Mouse (Mus musculus): Measurements from ENCODE around the gene Gab1.

Gene Gab1

GRCm38 (mm10) chr8:80872688-80873087, 7.6 kb downstream of the Gab1 start:
- DNase-seq = no peak

GRCm38 (mm10) chr8:80871400-80871799, 8.9 kb downstream of the Gab1 start:
- DNase-seq = no peak

- DNase-seq = no peak
These were observed 9.6 kb downstream of the Gab1 start for GRCm38 (mm10) chr8:80870535-80871204.

GRCm38 (mm10) chr8:80869881-80870328, 10.4 kb downstream of the Gab1 start:
- no peak for DNase-seq

GRCm38 (mm10) chr8:80868801-80869323, 11.5 kb downstream of the Gab1 start:
- DNase-seq = peak; percentile 66

GRCm38 (mm10) chr8:80868006-80868702, 12.2 kb downstream of the Gab1 start:
- DNase-seq = no peak

GRCm38 (mm10) chr8:80867598-80867997, 12.7 kb downstream of the Gab1 start:
- peak; percentile 88 for DNase-seq

- peak; percentile 75 for DNase-seq
These were observed 15.0 kb downstream of the Gab1 start for GRCm38 (mm10) chr8:80865181-80865784.

GRCm38 (mm10) chr8:80863393-80863792, 16.9 kb downstream of the Gab1 start:
- peak; percentile 63 for DNase-seq

- no peak for DNase-seq
These were observed 21.0 kb downstream of the Gab1 start for GRCm38 (mm10) chr8:80859180-80859775.

- DNase-seq = no peak
These were observed 22.4 kb downstream of the Gab1 start for GRCm38 (mm10) chr8:80857851-80858367.

GRCm38 (mm10) chr8:80857128-80857527, 23.2 kb downstream of the Gab1 start:
- no peak for DNase-seq

- DNase-seq = peak; percentile 74
These were observed 23.7 kb downstream of the Gab1 start for GRCm38 (mm10) chr8:80856606-80857005.

- peak; percentile 46 for DNase-seq
These were observed 26.7 kb downstream of the Gab1 start for GRCm38 (mm10) chr8:80853622-80854021.

- peak; percentile 74 for DNase-seq
These were observed 27.1 kb downstream of the Gab1 start for GRCm38 (mm10) chr8:80853208-80853607.

GRCm38 (mm10) chr8:80852412-80853165, 27.7 kb downstream of the Gab1 start:
- no peak for DNase-seq

- no peak for DNase-seq
These were observed 28.7 kb downstream of the Gab1 start for GRCm38 (mm10) chr8:80851648-80852047.

- DNase-seq = no peak
These were observed 30.3 kb downstream of the Gab1 start for GRCm38 (mm10) chr8:80850013-80850412.

GRCm38 (mm10) chr8:80848631-80849030, 31.7 kb downstream of the Gab1 start:
- no peak for DNase-seq

- peak; percentile 91 for DNase-seq
These were observed 32.4 kb downstream of the Gab1 start for GRCm38 (mm10) chr8:80847912-80848311.

GRCm38 (mm10) chr8:80845284-80845683, 35.0 kb downstream of the Gab1 start:
- DNase-seq = no peak

GRCm38 (mm10) chr8:80843744-80844434, 36.4 kb downstream of the Gab1 start:
- DNase-seq = no peak
